Mouse (Mus musculus) WW6 (cell line): ENCODE data around the gene Nfatc4.

ENCODE experiments used
- DNase-seq: peaks from one replicate; pipeline ENCODE4 v3.0.0-alpha.2; 2013; ENCODE audit warnings: low read depth, low spot score

Gene Nfatc4

GRCm38 (mm10) chr14:55853621-55854285, 30.8 kb downstream of the Nfatc4 start, which contains the start of gene Nynrin:
Gene Nynrin, plus strand, starts transcription at chr14:55854010.
- peak; percentile 66 for DNase-seq

- no peak for DNase-seq
Observed at GRCm38 (mm10) chr14:55854406-55855100, 31.6 kb downstream of the Nfatc4 start.

- DNase-seq, result no peak
Observed at GRCm38 (mm10) chr14:55855101-55855561, 32.2 kb downstream of the Nfatc4 start.

GRCm38 (mm10) chr14:55857588-55857987, 34.6 kb downstream of the Nfatc4 start:
- no peak for DNase-seq

GRCm38 (mm10) chr14:55862186-55862585, 39.2 kb downstream of the Nfatc4 start:
- DNase-seq, result no peak

- DNase-seq, result no peak
Observed at GRCm38 (mm10) chr14:55862970-55863369, 40.0 kb downstream of the Nfatc4 start.

- peak; percentile 67 for DNase-seq
Observed at GRCm38 (mm10) chr14:55863773-55864172, 40.8 kb downstream of the Nfatc4 start.

GRCm38 (mm10) chr14:55866962-55867361, 44.0 kb downstream of the Nfatc4 start:
- DNase-seq, result no peak

GRCm38 (mm10) chr14:55868230-55869026, 45.5 kb downstream of the Nfatc4 start:
- DNase-seq, result no peak

GRCm38 (mm10) chr14:55869538-55869937, 46.6 kb downstream of the Nfatc4 start:
- no peak for DNase-seq

- DNase-seq, result no peak
Observed at GRCm38 (mm10) chr14:55872039-55872438, 49.1 kb downstream of the Nfatc4 start.

- DNase-seq, result no peak
Observed at GRCm38 (mm10) chr14:55872551-55872950, 49.6 kb downstream of the Nfatc4 start.

GRCm38 (mm10) chr14:55873242-55873713, 50.3 kb downstream of the Nfatc4 start:
- DNase-seq, result no peak

GRCm38 (mm10) chr14:55873714-55874683, 51.1 kb downstream of the Nfatc4 start:
- no peak for DNase-seq

GRCm38 (mm10) chr14:55877469-55878315, 54.7 kb downstream of the Nfatc4 start:
- DNase-seq, result no peak

GRCm38 (mm10) chr14:55878316-55878940, 55.5 kb downstream of the Nfatc4 start:
- no peak for DNase-seq

GRCm38 (mm10) chr14:55879623-55880022, 56.7 kb downstream of the Nfatc4 start:
- DNase-seq, result no peak

GRCm38 (mm10) chr14:55880982-55881381, 58.0 kb downstream of the Nfatc4 start:
- no peak for DNase-seq

- no peak for DNase-seq
Observed at GRCm38 (mm10) chr14:55882171-55882641, 59.3 kb downstream of the Nfatc4 start.
